ENCODE assay signal across 8 mouse cellular contexts in genomic region chrX:60547444-60548304, GRCm38 (mm10). TPM values are rescaled to one million over a fixed set of nuclear protein-coding genes. Genes with fewer than 3 reads are reported as not detected.
DNase-seq lines count a peak whose midpoint lies in the region; ATAC-seq lines count a peak whose summit lies in the region.

No protein-coding gene starts in this region.

- WGBS in hindbrain, embryonic 12.5 days, result 27% methylated on average over 36 of the region's 113 CpGs
- WGBS in lung, embryonic 16.5 days, result 10% methylated on average over 34 of the region's 113 CpGs

- peak overlapping the region; percentile 86 for H3K27ac ChIP-seq in hindbrain, embryonic 12.5 days
- H3K27ac ChIP-seq in lung, embryonic 16.5 days (ENCODE audit: low read length), result no peak overlapping the region

- peak; percentile 87 for ATAC-seq in hindbrain, embryonic 12.5 days (ENCODE audit: low FRiP score)
- peak; percentile 94 for ATAC-seq in lung, embryonic 16.5 days (ENCODE audit: low read depth)

- H3K4me3 ChIP-seq in hindbrain, embryonic 12.5 days, result peak overlapping the region; percentile 55
- peak overlapping the region; percentile 56 for H3K4me3 ChIP-seq in lung, embryonic 16.5 days (ENCODE audit: low read length)

- peak overlapping the region; percentile 53 for H3K4me2 ChIP-seq in hindbrain, embryonic 12.5 days (replicated peaks)
- peak overlapping the region; percentile 64 for H3K4me2 ChIP-seq in lung, embryonic 16.5 days (ENCODE audit: low read depth, low read length)

- H3K4me1 ChIP-seq in hindbrain, embryonic 12.5 days, result no peaks in the 10 kb centered on the region
- no peaks in the 10 kb centered on the region for H3K4me1 ChIP-seq in lung, embryonic 16.5 days (replicated peaks; ENCODE audit: control insufficient read depth, insufficient read depth, low read length)

- H3K9me3 ChIP-seq in hindbrain, embryonic 12.5 days (replicated peaks), result no peaks in the 10 kb centered on the region
- H3K9me3 ChIP-seq in lung, embryonic 16.5 days (ENCODE audit: control insufficient read depth, low read length), result no peaks in the 10 kb centered on the region

- DNase-seq in adrenal gland, adult (ENCODE audit: inconsistent age in 2 of 2, low spot score in 1 of 2), result peak; percentile 44 to 56
- peak; percentile 44 for DNase-seq in cerebellum, adult 9-11 months
- DNase-seq in frontal cortex, postnatal 25 days (ENCODE audit: low spot score in 2 of 2), result peak; percentile 4 to 5
- DNase-seq in layer of hippocampus, postnatal 10 days (ENCODE audit: low spot score in 2 of 2), result peak; percentile 30 to 56
- DNase-seq in retina, postnatal 1 day, result peak; percentile 60
- no peak for DNase-seq in MN1 (ENCODE audit: low spot score)

- no peaks in the 10 kb centered on the region for H3K36me3 ChIP-seq in hindbrain, embryonic 12.5 days
- H3K36me3 ChIP-seq in lung, embryonic 16.5 days (ENCODE audit: control insufficient read depth, insufficient read depth, low read length), result no peaks in the 10 kb centered on the region

- H3K27me3 ChIP-seq in hindbrain, embryonic 12.5 days, result no peaks in the 10 kb centered on the region
- H3K27me3 ChIP-seq in lung, embryonic 16.5 days (ENCODE audit: control insufficient read depth, insufficient read depth, low read depth, low read length), result peaks cover 5% of the 10 kb centered on the region

- peak overlapping the region; percentile 72 for H3K9ac ChIP-seq in hindbrain, embryonic 12.5 days
- H3K9ac ChIP-seq in lung, embryonic 16.5 days (ENCODE audit: low read length), result peak overlapping the region; percentile 56

RNA-seq across cellular contexts. Expression of gene Gm7073, which starts 8.6 kb away (rescaled TPM):
- not detected in 2 replicates for polyA plus RNA-seq in hindbrain, embryonic 12.5 days (2016; fragmentation: Nextera tagmentation; extraction: Ambion mirVana)
- not detected for total RNA-seq in layer of hippocampus, postnatal 10 days (2021)
- not detected in 2 replicates for polyA plus RNA-seq in lung, embryonic 16.5 days (2015; fragmentation: Nextera tagmentation; extraction: Ambion mirVana)

RNA-seq across cellular contexts. Expression of gene Atp11c, which starts 44.8 kb away (rescaled TPM):
- polyA plus RNA-seq in hindbrain, embryonic 12.5 days (2016; fragmentation: Nextera tagmentation; extraction: Ambion mirVana), result 16.7 and 18.4 TPM in 2 replicates
- total RNA-seq in layer of hippocampus, postnatal 10 days (2021), result 10 to 100 TPM; 16.0 to 16.7 TPM
- polyA plus RNA-seq in lung, embryonic 16.5 days (2015; fragmentation: Nextera tagmentation; extraction: Ambion mirVana), result 7.4 and 7.9 TPM in 2 replicates
